Mouse (Mus musculus) adipose tissue, adult 10 weeks (tissue): ENCODE measurements around the gene Rpl24. TPM values are rescaled to one million over a fixed set of nuclear protein-coding genes. Genes with fewer than 3 reads are reported as not detected.

Experiments used
- polyA plus RNA-seq: library from polyadenylated mRNA; stranded (reverse); fragments of 350-450 nt; fragmentation: Illumina TruSeq; extraction: RNeasy Lipid Tissue Mini Kit (QIAGEN cat#74804); gene quantifications from one replicate; pipeline ENCODE4 v1.2.3, GENCODE M21; 2014; ENCODE audit warnings: low read depth, low replicate concordance

Gene Rpl24
- 744 TPM for polyA plus RNA-seq

GRCm38 (mm10) chr16:55966212-55966871 lies at the start of gene Rpl24:
TSS of gene Rpl24 (plus strand) at chr16:55966275.

DNA sequence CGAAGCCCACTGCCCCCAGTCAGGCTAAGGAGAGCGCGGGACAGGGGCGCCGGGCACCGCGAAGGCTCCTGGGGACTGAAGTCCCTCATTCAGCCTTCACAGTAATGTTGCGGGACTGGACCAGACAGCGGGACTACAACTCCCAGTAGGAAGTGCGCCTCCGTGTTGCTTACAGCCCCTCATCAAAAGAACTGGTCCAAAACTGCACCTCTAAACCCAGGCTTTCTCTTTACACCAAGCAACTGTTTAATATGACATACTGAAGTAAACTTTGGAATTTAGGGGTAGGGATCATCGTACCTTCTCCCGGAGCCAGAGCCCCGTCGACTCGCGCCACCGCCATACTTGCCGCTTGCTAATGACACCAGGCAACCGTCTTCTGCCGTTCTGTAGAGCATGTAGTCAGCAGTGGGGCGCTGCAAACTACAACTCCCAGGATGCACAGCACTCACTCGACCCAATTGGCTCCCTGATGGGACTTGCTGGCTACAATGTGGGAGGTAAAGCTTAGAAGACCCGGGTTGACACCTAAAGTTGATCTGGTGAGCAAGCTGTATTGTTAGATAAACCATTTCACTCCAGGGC lies 31.5 kb upstream of the Rpl24 start, which contains the start of gene Cep97:
Cep97 (minus strand) TSS at position 403 of the 585 bp plus-strand sequence.

DNA sequence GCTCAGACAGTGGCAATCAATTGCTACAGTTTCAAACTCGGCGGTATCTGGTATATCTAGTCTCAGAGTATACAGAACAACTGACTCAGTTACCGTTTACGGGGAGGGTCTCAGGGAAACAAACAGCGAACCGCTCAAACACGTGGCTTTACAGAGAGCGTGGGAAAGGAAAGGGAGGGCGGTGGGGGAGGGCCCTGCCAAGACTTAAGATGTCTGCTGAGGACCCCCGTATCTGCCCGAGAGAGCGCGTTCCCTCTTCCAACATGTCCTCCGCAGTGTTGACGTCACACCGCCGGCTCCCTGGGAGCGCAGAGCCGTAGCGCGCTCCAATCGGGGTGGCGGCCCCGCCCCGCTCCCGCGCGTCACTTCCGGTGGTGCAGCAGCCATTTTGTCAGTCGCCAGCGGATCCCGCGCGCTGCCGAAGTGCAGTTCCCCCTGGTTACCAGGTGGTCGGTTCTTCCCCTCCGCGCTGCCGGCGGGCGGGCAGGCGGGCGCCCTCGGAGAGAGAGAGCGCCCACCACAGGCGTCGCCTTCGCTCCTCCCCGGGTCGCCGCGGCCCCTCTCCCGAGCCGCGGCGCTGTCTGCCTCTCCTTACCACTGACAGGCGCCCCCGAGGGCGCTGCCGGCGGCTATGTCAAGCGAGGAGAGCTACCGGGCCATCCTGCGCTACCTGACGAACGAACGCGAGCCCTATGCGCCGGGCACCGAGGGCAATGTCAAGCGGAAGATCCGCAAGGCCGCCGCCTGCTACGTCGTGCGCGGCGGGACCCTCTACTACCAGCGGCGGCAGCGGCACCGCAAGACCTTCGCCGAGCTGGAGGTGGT lies 7.6 kb downstream of the Rpl24 start, which contains the start of gene Zbtb11:
Zbtb11 (plus strand) TSS at position 453 of the 825 bp plus-strand sequence.

Other genes starting within 250 kb of the Rpl24 start
- 9.4 TPM for gene Nfkbiz, start 127.4 kb upstream of the Rpl24 start, polyA plus RNA-seq
- gene Nxpe3, start 71.0 kb upstream of the Rpl24 start, polyA plus RNA-seq: 7.7 TPM
- gene Cep97, start 31.4 kb upstream of the Rpl24 start, polyA plus RNA-seq: 5.7 TPM
- gene Zbtb11, start 7.6 kb downstream of the Rpl24 start, polyA plus RNA-seq: 11.5 TPM
- gene Pcnp, start 63.5 kb downstream of the Rpl24 start, polyA plus RNA-seq: 98.6 TPM
- gene Trmt10c, start 71.5 kb downstream of the Rpl24 start, polyA plus RNA-seq: 8.7 TPM
- 12.5 TPM for gene Senp7, start 82.1 kb downstream of the Rpl24 start, polyA plus RNA-seq
- gene Impg2, start 238.0 kb downstream of the Rpl24 start, polyA plus RNA-seq: 0.69 TPM